Mouse (Mus musculus): ENCODE measurements around the gene Nek8. TPM values are rescaled to one million over a fixed set of nuclear protein-coding genes. Genes with fewer than 3 reads are reported as not detected.
A peak's percentile ranks its signal among the peaks of the same experiment; 100 is the strongest.

Gene Nek8
- 11.3 and 12.1 TPM in 2 replicates for polyA plus RNA-seq (2016; fragmentation: Nextera tagmentation; extraction: Ambion mirVana)

GRCm38 (mm10) chr11:78176402-78176862 lies at the start of gene Nek8, which contains the start of gene Tlcd1:
Gene Nek8, minus strand, starts transcription at chr11:78176675.
Gene Tlcd1, plus strand, starts transcription at chr11:78176711.
- no peaks in the 10 kb centered on the region for H3K9me3 ChIP-seq
- peaks cover 30% of the 10 kb centered on the region for H3K36me3 ChIP-seq
- under 1% methylated on average over 32 of the region's 32 CpGs for WGBS
- peaks cover 52% of the 10 kb centered on the region for H3K4me1 ChIP-seq (replicated peaks)
- peak; percentile 91 for DNase-seq (ENCODE audit: low spot score)
- no peaks in the 10 kb centered on the region for H3K27me3 ChIP-seq (ENCODE audit: insufficient read depth, poor library complexity, severe bottlenecking)
- H3K27ac ChIP-seq, result peak within 1 kb of the TSS; percentile 93
- H3K4me3 ChIP-seq, result peak within 1 kb of the TSS; percentile 62

DNA sequence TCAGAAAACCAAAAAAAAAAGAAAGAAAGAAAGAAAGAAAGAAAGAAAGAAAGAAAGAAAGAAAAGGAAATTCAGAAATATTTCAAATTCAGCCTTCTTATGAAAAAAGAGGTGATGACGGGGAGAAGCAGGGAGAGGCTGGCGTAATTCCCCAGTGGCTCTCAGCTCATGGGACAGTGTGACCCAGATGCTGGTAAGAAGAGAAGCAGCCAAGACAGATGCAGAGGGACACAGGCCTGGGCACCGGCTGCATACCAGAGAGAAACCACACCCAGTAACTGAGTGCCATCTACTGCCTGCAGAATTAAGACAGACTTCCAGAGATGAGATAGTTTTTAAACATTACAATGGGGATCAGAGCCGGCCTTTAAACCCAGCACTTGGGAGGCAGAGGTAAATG lies 47.1 kb upstream of the Nek8 start:
- no peak overlapping the region for H3K27ac ChIP-seq

DNA sequence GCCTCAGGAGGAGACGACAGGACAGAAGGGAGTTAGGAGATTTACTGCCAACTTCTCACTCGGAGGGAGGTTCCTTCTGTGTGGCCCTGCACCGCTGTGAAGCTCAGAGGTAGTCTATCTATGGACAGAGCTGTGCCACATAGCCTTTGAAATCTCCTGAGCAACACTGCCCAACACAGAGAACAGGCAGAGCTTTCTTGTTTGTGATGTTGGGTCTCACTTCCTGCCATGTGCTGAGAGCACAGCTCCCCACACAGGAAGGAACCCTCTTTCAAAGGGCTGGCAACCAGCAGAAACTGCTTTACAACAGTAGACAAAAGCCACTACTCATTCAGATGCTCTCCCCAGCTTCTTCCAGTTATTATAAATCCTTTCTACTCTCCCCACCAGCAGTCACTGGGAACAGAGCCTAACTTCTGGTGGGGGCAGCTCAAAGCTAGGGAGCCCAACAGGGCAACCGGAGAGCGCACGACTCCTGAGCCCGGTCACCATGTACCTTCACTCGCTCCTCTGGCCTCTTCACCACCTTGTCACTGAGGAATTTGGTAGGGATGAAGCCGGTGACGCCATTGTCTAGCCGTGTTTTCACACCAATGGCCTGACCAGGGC lies 39.3 kb upstream of the Nek8 start:
- no peaks in the 10 kb centered on the region for H3K4me1 ChIP-seq (replicated peaks)
- H3K27ac ChIP-seq, result no peak overlapping the region
- H3K27me3 ChIP-seq (ENCODE audit: insufficient read depth, poor library complexity, severe bottlenecking), result no peaks in the 10 kb centered on the region
- H3K36me3 ChIP-seq, result peaks cover 100% of the 10 kb centered on the region
- no peaks in the 10 kb centered on the region for H3K9me3 ChIP-seq
- DNase-seq (ENCODE audit: low spot score), result no peak
- no peak overlapping the region for H3K4me3 ChIP-seq
- WGBS, result 93% methylated on average over 11 of the region's 11 CpGs

More for the DNA sequence above, 47.1 kb upstream of the Nek8 start:
- H3K4me3 ChIP-seq, result no peak overlapping the region
- H3K4me1 ChIP-seq (replicated peaks), result no peaks in the 10 kb centered on the region
- no peaks in the 10 kb centered on the region for H3K27me3 ChIP-seq (ENCODE audit: insufficient read depth, poor library complexity, severe bottlenecking)
- WGBS, result 93% methylated on average over 4 of the region's 4 CpGs
- H3K9me3 ChIP-seq, result no peaks in the 10 kb centered on the region
- peaks cover 100% of the 10 kb centered on the region for H3K36me3 ChIP-seq
- DNase-seq (ENCODE audit: low spot score), result no peak

- no peak for DNase-seq (ENCODE audit: low spot score)
- 93% methylated on average over 14 of the region's 14 CpGs for WGBS
- peaks cover 100% of the 10 kb centered on the region for H3K36me3 ChIP-seq
- no peaks in the 10 kb centered on the region for H3K4me1 ChIP-seq (replicated peaks)
- no peak overlapping the region for H3K27ac ChIP-seq
- H3K4me3 ChIP-seq, result no peak overlapping the region
- H3K9me3 ChIP-seq, result no peaks in the 10 kb centered on the region
- no peaks in the 10 kb centered on the region for H3K27me3 ChIP-seq (ENCODE audit: insufficient read depth, poor library complexity, severe bottlenecking)
These were observed 36.8 kb upstream of the Nek8 start for GRCm38 (mm10) chr11:78213086-78213817.

GRCm38 (mm10) chr11:78211513-78211912 lies 35.0 kb upstream of the Nek8 start:
- WGBS, result 94% methylated on average over 5 of the region's 5 CpGs
- 0 out of 2 replicates have a peak, but pooled peaks cover 4% of the 10 kb centered on the region for H3K4me1 ChIP-seq (replicated peaks)
- no peak overlapping the region for H3K4me3 ChIP-seq
- DNase-seq (ENCODE audit: low spot score), result no peak
- H3K36me3 ChIP-seq, result peaks cover 100% of the 10 kb centered on the region
- H3K27me3 ChIP-seq (ENCODE audit: insufficient read depth, poor library complexity, severe bottlenecking), result no peaks in the 10 kb centered on the region
- no peak overlapping the region for H3K27ac ChIP-seq
- H3K9me3 ChIP-seq, result no peaks in the 10 kb centered on the region

DNA sequence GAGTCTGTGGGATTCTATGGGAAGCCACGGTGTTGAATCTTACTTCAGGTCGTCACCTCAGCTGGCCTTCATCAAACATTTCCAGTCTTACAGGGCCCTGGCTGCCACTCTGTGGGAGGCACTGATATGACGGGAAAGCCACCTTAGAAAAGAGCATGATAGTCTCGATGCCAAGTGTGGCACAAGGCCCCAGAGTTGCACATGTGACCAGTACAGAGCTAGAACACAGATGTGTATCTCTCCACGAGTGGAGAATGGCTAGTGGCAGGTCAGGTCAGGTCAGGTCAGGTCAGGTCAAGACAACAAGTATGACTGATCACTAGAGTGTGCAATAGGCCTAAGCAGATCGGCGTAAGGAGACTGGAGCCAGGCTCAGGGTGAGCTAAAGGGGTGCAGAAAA lies 34.1 kb upstream of the Nek8 start:
- H3K4me3 ChIP-seq, result no peak overlapping the region
- H3K36me3 ChIP-seq, result peaks cover 100% of the 10 kb centered on the region
- H3K27ac ChIP-seq, result no peak overlapping the region
- DNase-seq (ENCODE audit: low spot score), result no peak
- no peaks in the 10 kb centered on the region for H3K9me3 ChIP-seq
- peaks cover 9% of the 10 kb centered on the region for H3K4me1 ChIP-seq (replicated peaks)
- WGBS, result 72% methylated on average over 7 of the region's 7 CpGs
- no peaks in the 10 kb centered on the region for H3K27me3 ChIP-seq (ENCODE audit: insufficient read depth, poor library complexity, severe bottlenecking)

GRCm38 (mm10) chr11:78209886-78210285 lies 33.4 kb upstream of the Nek8 start:
- 85% methylated on average over 6 of the region's 6 CpGs for WGBS
- H3K27ac ChIP-seq, result no peak overlapping the region
- H3K27me3 ChIP-seq (ENCODE audit: insufficient read depth, poor library complexity, severe bottlenecking), result no peaks in the 10 kb centered on the region
- no peaks in the 10 kb centered on the region for H3K9me3 ChIP-seq
- peaks cover 12% of the 10 kb centered on the region for H3K4me1 ChIP-seq (replicated peaks)
- no peak for DNase-seq (ENCODE audit: low spot score)
- H3K4me3 ChIP-seq, result no peak overlapping the region
- H3K36me3 ChIP-seq, result peaks cover 100% of the 10 kb centered on the region

- H3K9me3 ChIP-seq, result no peaks in the 10 kb centered on the region
- DNase-seq (ENCODE audit: low spot score), result no peak
- no peak overlapping the region for H3K4me3 ChIP-seq
- H3K36me3 ChIP-seq, result peaks cover 93% of the 10 kb centered on the region
- no peak overlapping the region for H3K27ac ChIP-seq
- peaks cover 16% of the 10 kb centered on the region for H3K4me1 ChIP-seq (replicated peaks)
- H3K27me3 ChIP-seq (ENCODE audit: insufficient read depth, poor library complexity, severe bottlenecking), result no peaks in the 10 kb centered on the region
- WGBS, result 78% methylated on average over 7 of the region's 7 CpGs
These were observed 30.7 kb upstream of the Nek8 start for GRCm38 (mm10) chr11:78207190-78207589.

DNA sequence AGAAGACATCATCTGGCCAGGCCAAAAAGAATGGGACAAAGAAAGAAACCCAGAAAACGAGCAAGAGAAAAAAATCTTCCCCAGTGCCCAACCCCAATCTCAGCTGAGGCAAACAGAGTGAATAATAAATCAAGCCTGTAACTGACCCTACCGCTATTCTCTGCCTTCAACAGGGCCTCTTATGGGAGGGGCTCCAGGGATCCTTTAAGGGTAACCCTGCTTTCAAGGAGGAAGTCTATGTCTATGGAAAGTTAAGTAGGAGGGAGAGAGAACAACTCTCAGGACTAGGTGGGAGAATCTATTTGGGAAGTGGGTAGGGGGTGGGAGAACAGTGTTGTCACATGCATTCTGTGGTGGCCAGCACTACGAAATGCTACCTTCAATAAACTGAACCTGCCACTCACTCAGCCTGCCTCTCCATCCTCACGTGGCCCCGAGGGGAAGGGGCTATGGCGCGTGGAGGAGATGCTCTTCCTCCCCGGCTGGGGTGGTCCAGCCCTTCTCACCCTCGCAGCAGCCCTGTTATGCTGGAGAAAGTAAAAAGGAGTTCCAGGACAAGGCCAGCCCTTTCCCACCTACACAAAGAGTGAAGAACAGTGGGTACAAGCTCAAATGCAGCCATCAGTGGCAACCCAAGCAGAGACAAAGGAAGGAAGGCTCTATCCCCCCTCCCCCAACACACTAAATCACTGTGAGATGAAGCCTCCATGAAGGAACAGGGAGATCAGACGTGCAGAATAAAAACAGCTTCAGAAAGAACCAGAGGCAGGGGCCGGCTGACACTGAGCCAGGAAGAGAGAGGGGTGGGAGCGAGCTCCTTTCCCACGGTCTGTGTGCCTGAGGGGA lies 29.1 kb upstream of the Nek8 start:
- no peaks in the 10 kb centered on the region for H3K27me3 ChIP-seq (ENCODE audit: insufficient read depth, poor library complexity, severe bottlenecking)
- peaks cover 81% of the 10 kb centered on the region for H3K36me3 ChIP-seq
- peaks cover 16% of the 10 kb centered on the region for H3K4me1 ChIP-seq (replicated peaks)
- 76% methylated on average over 13 of the region's 13 CpGs for WGBS
- DNase-seq (ENCODE audit: low spot score), result no peak
- H3K4me3 ChIP-seq, result no peak overlapping the region
- H3K9me3 ChIP-seq, result no peaks in the 10 kb centered on the region
- H3K27ac ChIP-seq, result peak overlapping the region; percentile 66

- Histone ChIP-seq H3K4me1 (replicated peaks) (peaks cover 16% of the 10 kb centered on the region), H3K36me3 (peaks cover 68% of the 10 kb centered on the region), H3K27me3 (ENCODE audit: insufficient read depth, poor library complexity, severe bottlenecking) (no peaks in the 10 kb centered on the region), H3K27ac (no peak overlapping the region), H3K4me3 (no peak overlapping the region), H3K9me3 (no peaks in the 10 kb centered on the region)
- DNase-seq (ENCODE audit: low spot score), result no peak
- 84% methylated on average over 6 of the region's 6 CpGs for WGBS
These were observed 27.8 kb upstream of the Nek8 start for GRCm38 (mm10) chr11:78204287-78204686.

DNA sequence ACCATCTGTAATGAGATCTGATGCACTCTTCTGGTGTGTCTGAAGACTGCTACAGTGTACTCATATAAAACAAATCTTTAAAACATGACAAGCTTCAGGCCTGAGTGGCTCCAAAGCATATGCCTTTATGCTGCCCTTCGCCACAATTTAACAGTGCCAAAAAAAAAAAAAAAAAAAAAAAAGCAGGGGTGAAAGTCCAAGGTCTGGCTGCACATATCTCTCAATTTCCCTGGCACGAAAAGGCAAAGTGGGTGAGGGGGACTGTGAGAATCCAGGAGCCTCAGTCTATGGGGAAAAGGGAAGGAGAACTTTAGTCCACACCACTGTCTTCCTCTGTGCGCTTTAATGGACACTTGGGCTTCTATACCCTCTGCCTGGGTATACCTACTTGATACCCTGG lies 25.9 kb upstream of the Nek8 start:
- WGBS, result 91% methylated on average over 3 of the region's 3 CpGs
- H3K27me3 ChIP-seq (ENCODE audit: insufficient read depth, poor library complexity, severe bottlenecking), result no peaks in the 10 kb centered on the region
- no peak overlapping the region for H3K27ac ChIP-seq
- H3K4me1 ChIP-seq (replicated peaks), result peaks cover 16% of the 10 kb centered on the region
- H3K4me3 ChIP-seq, result no peak overlapping the region
- H3K36me3 ChIP-seq, result peaks cover 48% of the 10 kb centered on the region
- no peaks in the 10 kb centered on the region for H3K9me3 ChIP-seq
- no peak for DNase-seq (ENCODE audit: low spot score)

- WGBS, result 63% methylated on average over 23 of the region's 23 CpGs
- H3K9me3 ChIP-seq, result no peaks in the 10 kb centered on the region
- peak overlapping the region; percentile 57 for H3K4me3 ChIP-seq
- H3K36me3 ChIP-seq, result peaks cover 35% of the 10 kb centered on the region
- peak overlapping the region; percentile 77 for H3K27ac ChIP-seq
- no peak for DNase-seq (ENCODE audit: low spot score)
- H3K27me3 ChIP-seq (ENCODE audit: insufficient read depth, poor library complexity, severe bottlenecking), result 0 out of 2 replicates have a peak, but pooled peaks cover 3% of the 10 kb centered on the region
- peaks cover 20% of the 10 kb centered on the region for H3K4me1 ChIP-seq (replicated peaks)
These were observed 18.8 kb upstream of the Nek8 start for GRCm38 (mm10) chr11:78195101-78195863.
